Mouse (Mus musculus): ENCODE results near the gene Fxyd1.

The Fxyd1 gene

DNA sequence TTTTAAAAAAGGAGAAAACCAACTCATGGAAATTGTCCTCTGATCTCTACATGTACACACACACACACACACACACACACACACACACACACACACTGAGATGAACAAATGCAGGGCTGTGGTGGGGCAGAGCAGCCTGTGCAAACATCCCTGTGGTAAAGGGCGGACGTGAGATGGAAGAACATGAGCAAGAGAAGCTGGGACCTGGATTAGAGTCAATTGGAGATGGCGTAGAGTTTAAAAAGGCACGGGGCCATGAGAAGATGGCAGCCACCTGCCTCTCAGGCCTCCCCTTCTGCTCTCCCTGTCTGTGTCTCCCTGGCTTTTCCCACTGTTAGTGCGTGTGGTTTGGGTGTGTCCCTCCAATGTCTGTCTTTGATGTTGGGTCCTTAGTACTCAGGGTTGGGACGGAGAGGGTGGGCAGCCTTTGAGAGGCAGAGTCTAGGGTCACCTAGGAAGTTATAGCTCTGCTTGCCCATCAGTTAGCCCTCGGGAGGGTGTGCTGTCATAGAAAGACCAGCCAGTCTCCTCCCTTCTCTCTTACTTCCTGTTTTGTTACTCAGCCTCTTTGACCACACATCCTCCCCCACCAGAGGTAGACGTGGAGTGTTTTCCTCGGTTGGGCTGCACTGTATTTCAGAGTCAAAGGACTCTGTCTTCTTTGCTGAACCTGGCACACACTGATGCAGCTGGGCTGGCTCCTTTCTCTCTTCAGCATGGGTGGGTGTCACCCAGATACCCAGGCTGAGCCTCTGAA is 23.4 kb downstream of the Fxyd1 start:
- in situ Hi-C loops (cut with MboI; ENCODE audit: unreplicated experiment in 2 of 2) = no loop called here

DNA sequence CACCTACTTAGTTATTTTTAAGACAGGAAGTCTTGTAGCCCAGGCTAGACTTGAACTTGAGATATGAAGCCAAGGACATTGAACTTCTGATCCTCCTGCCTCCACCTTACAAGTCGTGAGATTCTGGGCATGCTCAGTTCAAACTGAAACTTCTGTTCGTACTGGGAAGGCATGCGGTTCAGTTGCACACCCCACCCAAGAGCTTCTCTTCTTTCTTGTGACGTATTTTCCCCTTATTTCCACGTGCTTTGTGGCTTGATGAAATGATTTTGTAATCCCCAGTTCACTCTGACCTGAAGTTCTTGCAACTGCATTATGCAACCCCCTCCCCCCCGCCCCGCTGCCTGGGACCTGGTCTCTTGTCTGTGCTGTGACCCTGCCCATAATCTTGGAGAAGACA is 25.3 kb downstream of the Fxyd1 start:
- in situ Hi-C loops (cut with MboI; ENCODE audit: unreplicated experiment in 2 of 2) = no loop called here

DNA sequence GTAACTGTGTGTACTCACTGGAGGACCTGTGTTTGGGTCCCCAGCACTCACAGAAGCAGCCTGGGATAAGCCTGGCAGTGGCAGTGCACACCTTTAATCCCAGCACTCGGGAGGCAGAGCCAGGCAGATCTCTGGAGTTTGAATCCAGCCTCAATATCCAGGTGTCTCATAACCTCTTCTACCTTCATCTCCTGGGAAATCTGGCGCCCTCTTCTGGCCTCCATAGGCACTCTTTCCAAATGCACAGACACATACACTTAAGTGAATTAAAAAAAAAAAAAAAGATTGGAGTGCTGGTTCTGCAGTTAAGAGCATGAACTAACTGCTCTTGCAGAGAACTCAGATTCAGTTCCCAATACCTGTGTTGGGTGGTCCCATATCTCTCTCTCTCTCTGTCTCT is 26.3 kb downstream of the Fxyd1 start:
- in situ Hi-C loops (cut with MboI; ENCODE audit: unreplicated experiment in 2 of 2) = no loop called here

- in situ Hi-C loops (cut with MboI; ENCODE audit: unreplicated experiment in 2 of 2) = no loop called here
Measured at GRCm38 (mm10) chr7:31028609-31029008, 28.4 kb downstream of the Fxyd1 start.

GRCm38 (mm10) chr7:31017104-31017901 is 39.7 kb downstream of the Fxyd1 start:
- in situ Hi-C loops (cut with MboI; ENCODE audit: unreplicated experiment in 2 of 2) = no loop called here

GRCm38 (mm10) chr7:31012971-31013370 is 44.0 kb downstream of the Fxyd1 start:
- in situ Hi-C loops (cut with MboI; ENCODE audit: unreplicated experiment in 2 of 2) = no loop called here

DNA sequence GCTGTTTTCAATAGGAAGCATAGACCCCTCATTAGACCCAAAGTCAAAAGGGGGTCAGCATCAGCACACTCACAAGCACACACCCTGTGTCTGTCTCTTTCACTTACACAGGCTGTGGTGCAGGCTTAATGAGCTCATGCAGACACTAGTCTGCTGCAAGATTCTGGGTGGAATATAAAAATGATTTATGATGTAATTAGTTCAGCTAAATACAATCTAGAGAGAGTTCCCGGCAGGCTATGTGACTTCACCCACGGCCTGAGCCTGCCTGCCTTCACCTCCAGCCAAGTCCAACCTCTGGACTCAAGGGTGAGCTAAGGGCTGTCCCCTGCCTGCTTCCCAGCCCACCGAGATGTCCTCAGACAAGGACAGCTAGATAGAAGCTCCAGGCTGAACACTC is 48.1 kb downstream of the Fxyd1 start:
- in situ Hi-C loops (cut with MboI; ENCODE audit: unreplicated experiment in 2 of 2) = no loop called here

- in situ Hi-C loops (cut with MboI; ENCODE audit: unreplicated experiment in 2 of 2) = no loop called here
Measured at GRCm38 (mm10) chr7:31008175-31008574, 48.8 kb downstream of the Fxyd1 start.

DNA sequence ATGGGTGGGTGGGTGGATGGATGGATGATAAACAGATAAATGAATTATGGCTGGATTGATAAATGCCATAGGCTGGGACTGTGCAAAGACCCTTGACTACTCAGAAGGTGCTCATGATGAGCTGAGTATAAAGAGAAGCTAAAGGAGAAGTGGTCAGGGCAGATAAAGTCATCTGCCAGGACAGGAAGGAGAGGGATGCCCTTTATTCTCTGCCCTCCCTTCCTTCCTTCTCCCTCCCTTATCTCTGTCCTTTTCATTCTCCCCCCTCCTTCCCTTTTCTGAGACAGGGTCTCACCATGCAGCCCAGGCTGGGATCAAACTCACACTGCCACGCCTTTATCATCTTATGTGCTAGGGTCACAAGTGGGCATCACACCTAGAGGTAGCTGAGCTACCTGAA is 49.2 kb downstream of the Fxyd1 start:
- in situ Hi-C loops (cut with MboI; ENCODE audit: unreplicated experiment in 2 of 2) = no loop called here

DNA sequence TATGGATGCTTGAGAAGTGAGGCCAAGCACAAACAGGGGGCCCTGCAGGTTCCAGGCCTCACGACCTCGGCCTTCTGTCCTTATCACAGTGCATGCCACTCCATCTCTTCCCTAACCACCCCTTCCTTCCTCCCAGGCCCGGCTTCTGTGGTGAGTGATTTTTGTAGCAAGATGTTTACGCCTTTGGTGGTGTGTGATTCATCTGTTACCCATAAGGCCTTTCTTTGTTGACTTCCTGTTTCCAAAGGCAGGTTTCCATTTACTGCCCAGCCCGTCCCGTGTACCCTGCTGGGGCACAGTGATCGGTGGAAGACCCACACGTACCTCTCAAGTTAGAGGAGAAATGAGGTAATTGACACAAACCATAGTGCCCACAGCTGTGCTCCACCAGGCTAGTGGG is 54.3 kb downstream of the Fxyd1 start:
- in situ Hi-C loops (cut with MboI; ENCODE audit: unreplicated experiment in 2 of 2) = no loop called here
